Mouse (Mus musculus): ENCODE measurements at regions not wholly inside any gene's neighbourhood (a gene's known extent, or its start where the extent isn't known, plus 50 kb on each side); places are given as distances from the start of the nearest gene placed in this dataset.

GRCm38 (mm10) chr15:62224191-62224590 lies 1301.4 kb upstream of the A1bg start:
- Histone ChIP-seq H3K36me3 (ENCODE audit: control insufficient read depth, insufficient read depth) (peaks cover 7% of the 10 kb centered on the region), H3K4me3 (no peak overlapping the region), H3K79me2 (ENCODE audit: control insufficient read depth, insufficient read depth) (peaks cover 10% of the 10 kb centered on the region), H3K27me3 (ENCODE audit: control insufficient read depth, insufficient read depth, insufficient read length) (no peaks in the 10 kb centered on the region), H3K4me2 (ENCODE audit: low read depth) (no peak overlapping the region), H3ac (ENCODE audit: control insufficient read depth, insufficient read length) (no peak overlapping the region)
- TF ChIP-seq TCF3 (IDR thresholded peaks at IDR 0.05; ENCODE audit: insufficient read length, low read depth) (no peak), TCF12 (IDR thresholded peaks at IDR 0.05; ENCODE audit: insufficient read depth, poor library complexity, severe bottlenecking) (no peak), POLR2A (IDR thresholded peaks at IDR 0.05; ENCODE audit: insufficient read length, low read depth) (no peak), USF1 (IDR thresholded peaks at IDR 0.05; ENCODE audit: low read depth) (no peak), SRF (IDR thresholded peaks at IDR 0.05; ENCODE audit: control insufficient read depth, insufficient read length, low read depth) (no peak), MAX (IDR thresholded peaks at IDR 0.05; ENCODE audit: low read depth) (no peak), MYOG (IDR thresholded peaks at IDR 0.05; ENCODE audit: control insufficient read depth in 1 of 3, insufficient read depth in 1 of 3, insufficient read length in 2 of 3, low read depth in 2 of 3) (no peak), MYOD1 (IDR thresholded peaks at IDR 0.05; ENCODE audit: control insufficient read depth in 1 of 3, insufficient read length in 2 of 3, low read depth in 2 of 3) (no peak), POLR2AphosphoS2 (IDR thresholded peaks at IDR 0.05; ENCODE audit: insufficient read length, low read depth) (no peak)

GRCm38 (mm10) chr15:62223156-62223840 lies 1300.5 kb upstream of the A1bg start:
- Histone ChIP-seq H3K4me2 (ENCODE audit: low read depth) (peak overlapping the region; percentile 40), H3K36me3 (ENCODE audit: control insufficient read depth, insufficient read depth) (no peaks in the 10 kb centered on the region), H3ac (ENCODE audit: control insufficient read depth, insufficient read length) (no peak overlapping the region), H3K79me2 (ENCODE audit: control insufficient read depth, insufficient read depth) (peaks cover 10% of the 10 kb centered on the region), H3K4me3 (no peak overlapping the region), H3K27me3 (ENCODE audit: control insufficient read depth, insufficient read depth, insufficient read length) (no peaks in the 10 kb centered on the region)
- TF ChIP-seq MYOG (IDR thresholded peaks at IDR 0.05; ENCODE audit: control insufficient read depth in 1 of 3, insufficient read depth in 1 of 3, insufficient read length in 2 of 3, low read depth in 2 of 3) (peak in 1 of 3 experiments; percentile 44), MYOD1 (IDR thresholded peaks at IDR 0.05; ENCODE audit: control insufficient read depth in 1 of 3, insufficient read length in 2 of 3, low read depth in 2 of 3) (peak in 1 of 3 experiments; percentile 62), REST (IDR thresholded peaks at IDR 0.05; ENCODE audit: insufficient read depth, insufficient read length) (no peak)

GRCm38 (mm10) chr15:62222731-62223130 lies 1299.9 kb upstream of the A1bg start:
- TF ChIP-seq CEBPB (IDR thresholded peaks at IDR 0.05; ENCODE audit: insufficient read depth, poor library complexity, severe bottlenecking) (no peak), E2F4 (IDR thresholded peaks at IDR 0.05; ENCODE audit: insufficient read depth) (no peak), MAX (IDR thresholded peaks at IDR 0.05; ENCODE audit: low read depth) (no peak), USF1 (IDR thresholded peaks at IDR 0.05; ENCODE audit: low read depth) (no peak), POLR2AphosphoS2 (IDR thresholded peaks at IDR 0.05; ENCODE audit: insufficient read length, low read depth) (no peak), MYOD1 (IDR thresholded peaks at IDR 0.05; ENCODE audit: control insufficient read depth in 1 of 3, insufficient read length in 2 of 3, low read depth in 2 of 3) (no peak), REST (IDR thresholded peaks at IDR 0.05; ENCODE audit: insufficient read depth, insufficient read length) (no peak), SRF (IDR thresholded peaks at IDR 0.05; ENCODE audit: control insufficient read depth, insufficient read length, low read depth) (no peak)
- H3ac ChIP-seq (ENCODE audit: control insufficient read depth, insufficient read length): no peak overlapping the region
- H3K36me3 ChIP-seq (ENCODE audit: control insufficient read depth, insufficient read depth): no peaks in the 10 kb centered on the region
- H3K79me2 ChIP-seq (ENCODE audit: control insufficient read depth, insufficient read depth): peaks cover 10% of the 10 kb centered on the region
- no peaks in the 10 kb centered on the region for H3K27me3 ChIP-seq (ENCODE audit: control insufficient read depth, insufficient read depth, insufficient read length)
- H3K4me2 ChIP-seq (ENCODE audit: low read depth): peak overlapping the region; percentile 40
- H3K4me3 ChIP-seq: no peak overlapping the region

- TF ChIP-seq MAX (IDR thresholded peaks at IDR 0.05; ENCODE audit: low read depth) (no peak), POLR2A (IDR thresholded peaks at IDR 0.05; ENCODE audit: insufficient read length, low read depth) (no peak), POLR2AphosphoS2 (IDR thresholded peaks at IDR 0.05; ENCODE audit: insufficient read length, low read depth) (no peak), CEBPB (IDR thresholded peaks at IDR 0.05; ENCODE audit: insufficient read depth, poor library complexity, severe bottlenecking) (no peak), USF1 (IDR thresholded peaks at IDR 0.05; ENCODE audit: low read depth) (no peak), TCF3 (IDR thresholded peaks at IDR 0.05; ENCODE audit: insufficient read length, low read depth) (no peak)
- Histone ChIP-seq H3K79me2 (ENCODE audit: control insufficient read depth, insufficient read depth) (peaks cover 10% of the 10 kb centered on the region), H3K36me3 (ENCODE audit: control insufficient read depth, insufficient read depth) (peaks cover under 1% of the 10 kb centered on the region), H3K27me3 (ENCODE audit: control insufficient read depth, insufficient read depth, insufficient read length) (no peaks in the 10 kb centered on the region), H3ac (ENCODE audit: control insufficient read depth, insufficient read length) (no peak overlapping the region), H3K4me3 (no peak overlapping the region), H3K4me2 (ENCODE audit: low read depth) (peak overlapping the region; percentile 39)
These were observed 1299.4 kb upstream of the A1bg start for GRCm38 (mm10) chr15:62222201-62222600.

- Histone ChIP-seq H3K4me3 (no peak overlapping the region), H3K27me3 (ENCODE audit: control insufficient read depth, insufficient read depth, insufficient read length) (no peaks in the 10 kb centered on the region), H3K79me2 (ENCODE audit: control insufficient read depth, insufficient read depth) (peaks cover 10% of the 10 kb centered on the region), H3K36me3 (ENCODE audit: control insufficient read depth, insufficient read depth) (peaks cover 3% of the 10 kb centered on the region), H3ac (ENCODE audit: control insufficient read depth, insufficient read length) (no peak overlapping the region), H3K4me2 (ENCODE audit: low read depth) (no peak overlapping the region)
- TF ChIP-seq POLR2AphosphoS2 (IDR thresholded peaks at IDR 0.05; ENCODE audit: insufficient read length, low read depth) (no peak), CEBPB (IDR thresholded peaks at IDR 0.05; ENCODE audit: insufficient read depth, poor library complexity, severe bottlenecking) (no peak), MYOG (IDR thresholded peaks at IDR 0.05; ENCODE audit: control insufficient read depth in 1 of 3, insufficient read depth in 1 of 3, insufficient read length in 2 of 3, low read depth in 2 of 3) (no peak), TCF3 (IDR thresholded peaks at IDR 0.05; ENCODE audit: insufficient read length, low read depth) (no peak), SRF (IDR thresholded peaks at IDR 0.05; ENCODE audit: control insufficient read depth, insufficient read length, low read depth) (no peak), USF1 (IDR thresholded peaks at IDR 0.05; ENCODE audit: low read depth) (no peak), TCF12 (IDR thresholded peaks at IDR 0.05; ENCODE audit: insufficient read depth, poor library complexity, severe bottlenecking) (no peak), REST (IDR thresholded peaks at IDR 0.05; ENCODE audit: insufficient read depth, insufficient read length) (no peak), E2F4 (IDR thresholded peaks at IDR 0.05; ENCODE audit: insufficient read depth) (no peak), MYOD1 (IDR thresholded peaks at IDR 0.05; ENCODE audit: control insufficient read depth in 1 of 3, insufficient read length in 2 of 3, low read depth in 2 of 3) (no peak), MAX (IDR thresholded peaks at IDR 0.05; ENCODE audit: low read depth) (no peak), POLR2A (IDR thresholded peaks at IDR 0.05; ENCODE audit: insufficient read length, low read depth) (no peak)
These were observed 1298.4 kb upstream of the A1bg start for GRCm38 (mm10) chr15:62221024-62221819.
